Mouse (Mus musculus) lung, postnatal 4 days (tissue): Measurements from ENCODE around the gene Cldn34c2.
"Not testable (repeated sequence)": the region's sequence is repeated elsewhere in the genome, so short reads cannot be mapped to it uniquely, and the experiment has no call there.

ENCODE experiments used
- DNase-seq, 2 experiments: peaks; one replicate each; pipeline ENCODE4 v3.0.0; 2021

Gene Cldn34c2

DNA sequence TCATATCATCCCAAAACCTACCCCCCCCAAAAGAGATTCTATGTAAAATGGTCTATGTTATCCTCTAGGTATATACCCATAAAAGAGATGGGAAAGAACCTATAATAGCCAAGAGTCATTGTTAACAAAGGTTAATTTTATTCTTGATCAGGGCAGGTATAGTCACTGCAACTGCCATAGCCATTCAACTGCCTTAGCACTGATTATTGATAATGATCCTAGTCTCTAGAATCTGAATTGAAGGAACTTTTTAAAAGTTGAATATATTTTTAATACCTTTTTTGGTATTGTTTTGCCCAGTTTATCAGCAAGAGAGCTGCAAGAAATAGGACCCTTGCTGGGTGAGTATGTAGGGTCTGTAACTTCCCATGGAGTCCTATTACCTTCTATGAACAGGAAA, at the start of gene Cldn34c2:
TSS of gene Cldn34c2 (plus strand) at position 301 of the 400 bp plus-strand sequence.
- DNase-seq = not testable (repeated sequence)

- not testable (repeated sequence) for DNase-seq
These were observed 30.1 kb upstream of the Cldn34c2 start for GRCm38 (mm10) chrX:123551378-123551777.

DNA sequence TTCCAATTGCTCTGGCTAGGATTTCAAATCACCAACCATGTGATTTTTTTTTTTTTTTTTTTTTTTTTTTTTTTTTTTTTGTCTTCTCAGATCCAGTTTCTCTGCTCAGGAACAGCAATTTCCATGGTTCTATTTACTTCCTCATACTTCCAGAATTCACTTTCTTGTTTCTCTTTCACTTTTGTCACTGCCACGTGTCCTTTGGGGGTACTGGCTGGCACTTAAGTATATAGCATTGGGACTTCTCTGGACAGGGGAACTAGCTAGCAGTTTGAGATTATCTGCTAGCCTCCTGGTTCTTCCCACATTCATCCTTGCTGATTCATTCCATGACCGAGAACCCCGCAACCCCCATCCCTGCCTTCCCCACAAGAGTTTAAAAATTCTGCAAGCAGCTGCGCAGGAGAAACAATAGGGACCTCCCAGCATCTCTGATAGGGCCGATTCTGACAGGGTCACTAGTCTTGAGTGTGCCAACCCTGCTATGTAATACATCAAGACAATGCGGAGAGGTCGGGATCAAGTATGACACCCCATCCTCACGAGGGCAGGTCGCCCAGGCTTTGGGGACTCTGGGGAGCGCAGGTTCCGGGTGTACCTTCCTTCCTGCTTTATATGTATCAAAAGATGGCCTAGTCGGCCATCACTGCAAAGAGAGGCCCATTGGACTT, 30.8 kb downstream of the Cldn34c2 start:
- peak; percentile 4 to 10 for DNase-seq
